Mouse (Mus musculus): ENCODE measurements around the gene Cachd1. TPM values are rescaled to one million over a fixed set of nuclear protein-coding genes. Genes with fewer than 3 reads are reported as not detected.

Cachd1 gene
- 1.3 and 2.2 TPM in 2 replicates for polyA plus RNA-seq (2021; fragmentation: Nextera tagmentation)
- long read RNA-seq, experiment 1, full-length matches to known transcripts: 4 of 9 reads
- long read RNA-seq, experiment 1, partial matches to known transcripts: 5 of 9 reads
- long read RNA-seq, experiment 1, other reads (novel, unspliced or antisense): 0 of 9 reads
- long read RNA-seq, experiment 2, partial matches to known transcripts: 5 of 5 reads
- long read RNA-seq, experiment 2, other reads (novel, unspliced or antisense): 0 of 5 reads

DNA sequence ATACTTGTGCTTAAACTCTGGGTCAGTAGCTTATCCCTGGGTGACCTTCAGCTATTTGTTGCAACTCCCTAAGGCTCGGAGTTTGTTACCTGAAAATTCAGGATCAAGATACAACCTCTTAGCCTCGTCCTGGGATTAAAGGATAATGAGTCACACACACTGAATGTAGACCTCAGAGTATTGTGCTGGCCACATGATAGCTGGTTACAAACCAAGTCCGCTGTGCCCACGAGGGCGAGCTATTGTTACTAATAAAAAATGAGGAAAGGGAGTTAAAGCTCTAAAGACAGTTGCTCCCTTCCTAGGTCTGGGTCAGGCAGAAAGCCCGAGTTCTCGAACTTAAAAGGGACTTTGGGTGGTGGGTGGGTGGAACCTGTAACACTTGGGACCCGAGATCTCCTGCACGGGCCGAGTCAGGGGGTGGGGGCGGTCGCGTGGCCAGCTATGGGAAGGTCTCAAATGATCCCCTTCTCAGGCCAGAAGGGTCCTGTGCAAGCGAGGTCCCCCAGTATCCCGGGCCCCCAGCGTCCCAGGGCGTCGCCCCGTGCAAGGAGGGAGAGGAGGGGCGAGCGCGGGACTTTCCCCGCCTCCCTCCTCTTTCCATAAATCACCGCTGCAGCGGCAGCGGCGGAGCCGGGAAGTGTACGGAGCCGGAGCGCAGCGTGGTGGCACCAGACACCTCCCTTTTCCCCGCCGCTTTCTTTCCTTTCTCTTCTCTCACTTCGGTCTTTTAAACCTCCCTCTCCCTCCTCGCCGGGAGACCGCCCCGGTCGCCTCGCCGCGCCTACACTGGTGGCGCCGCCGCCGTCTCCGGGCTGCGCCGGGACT lies at the start of gene Cachd1:
Gene Cachd1 (plus strand): TSS at position 633 of the 828 bp plus-strand sequence.

DNA sequence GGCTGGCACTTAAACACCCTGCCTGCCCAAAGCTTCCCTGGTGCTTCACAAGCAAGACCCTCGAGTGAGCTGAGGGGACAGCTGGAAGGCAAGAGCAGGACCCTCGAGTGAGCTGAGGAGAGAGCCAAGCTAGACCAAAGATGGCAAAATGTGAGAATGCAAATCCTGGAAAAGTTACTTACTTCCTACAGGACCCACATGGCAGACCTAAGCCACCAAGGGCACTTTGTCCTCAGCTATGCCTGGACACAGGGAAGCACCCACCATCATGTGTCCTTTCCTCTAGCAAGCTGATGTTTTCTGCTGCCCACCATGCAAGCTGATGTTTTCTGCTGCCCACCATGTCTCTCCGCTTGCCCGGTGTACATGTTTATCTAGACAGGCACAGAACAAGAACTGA lies 244.1 kb downstream of the Cachd1 start, which contains the start of gene Gm10577:
Gene Gm10577 (minus strand): TSS at position 101 of the 400 bp plus-strand sequence.

DNA sequence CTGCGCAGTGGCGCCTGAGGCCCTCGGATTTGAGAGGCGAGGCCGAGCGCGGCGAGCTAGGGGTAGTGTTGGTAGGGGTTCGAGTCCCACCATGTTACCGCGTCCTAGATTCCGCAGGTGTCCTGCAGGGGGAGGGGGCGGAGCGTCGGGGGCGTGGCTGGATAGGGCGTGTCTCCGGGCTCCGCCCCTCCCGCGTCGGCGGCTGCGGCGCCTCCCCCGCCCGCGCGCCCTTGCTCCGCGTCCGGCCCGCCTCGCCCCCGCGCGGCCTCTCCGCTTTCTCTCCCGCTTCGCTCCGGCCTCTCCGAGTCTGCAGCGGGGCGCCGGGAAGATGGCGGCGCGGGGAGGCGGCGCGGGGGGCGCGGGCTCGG lies 292.3 kb downstream of the Cachd1 start, which contains the start of gene Raver2:
Gene Raver2 (plus strand): TSS at position 198 of the 368 bp plus-strand sequence.

Other genes starting within 250 kb of the Cachd1 start
- not detected in 2 replicates for gene Gm10577, start 244.0 kb downstream of the Cachd1 start, polyA plus RNA-seq (2021; fragmentation: Nextera tagmentation)